Mouse (Mus musculus): Measurements from ENCODE around the gene Syt2.

- TF ChIP-seq TAL1 (IDR thresholded peaks at IDR 0.05; ENCODE audit: low read length) (no peak), GATA1 (IDR thresholded peaks at IDR 0.05; ENCODE audit: low read length) (no peak)
Observed at GRCm38 (mm10) chr1:134699390-134699789, 52.9 kb downstream of the Syt2 start.

All from erythroblast, embryonic 14.5 days (primary cell).